Mouse (Mus musculus) myocyte (in vitro differentiated cells): ENCODE measurements around the gene St8sia4.

Experiments
- CEBPB ChIP-seq: IDR thresholded peaks from 2 replicates; pipeline ENCODE4 v1.6.1; 2011; ENCODE audit warnings: mild to moderate bottlenecking, moderate library complexity; ENCODE audit not compliant: poor library complexity, insufficient read depth, severe bottlenecking
- E2F4 ChIP-seq: IDR thresholded peaks from one replicate; pipeline ENCODE4 v1.6.1; 2011; ENCODE audit warnings: mild to moderate bottlenecking, control low read depth, moderate library complexity; ENCODE audit not compliant: insufficient read depth
- MAX ChIP-seq: IDR thresholded peaks from one replicate; pipeline ENCODE4 v1.6.1; 2011; ENCODE audit warnings: low read depth, mild to moderate bottlenecking, control low read depth
- MYOD1 ChIP-seq, 3 experiments: IDR thresholded peaks; one replicate each; pipeline ENCODE4 v1.6.1; 2011; ENCODE audit warnings: control low read depth in 2 of 3, low read depth in 2 of 3, mild to moderate bottlenecking in 2 of 3, moderate library complexity in 1 of 3; ENCODE audit not compliant: insufficient read length in 2 of 3, control insufficient read depth in 1 of 3
- POLR2A ChIP-seq: IDR thresholded peaks from one replicate; pipeline ENCODE4 v1.6.1; 2011; ENCODE audit warnings: low read depth, mild to moderate bottlenecking, control low read depth, moderate library complexity; ENCODE audit not compliant: insufficient read length
- POLR2AphosphoS2 ChIP-seq: IDR thresholded peaks from one replicate; pipeline ENCODE4 v1.6.1; 2011; ENCODE audit warnings: low read depth, control low read depth; ENCODE audit not compliant: insufficient read length
- SRF ChIP-seq: IDR thresholded peaks from one replicate; pipeline ENCODE4 v1.6.1; 2011; ENCODE audit warnings: low read depth; ENCODE audit not compliant: control insufficient read depth, insufficient read length
- TCF12 ChIP-seq: IDR thresholded peaks from one replicate; pipeline ENCODE4 v1.6.1; 2011; ENCODE audit warnings: mild to moderate bottlenecking, control low read depth; ENCODE audit not compliant: poor library complexity, insufficient read depth, severe bottlenecking
- USF1 ChIP-seq: IDR thresholded peaks from one replicate; pipeline ENCODE4 v1.6.1; 2011; ENCODE audit warnings: low read depth, mild to moderate bottlenecking, control low read depth, moderate library complexity

- TF ChIP-seq USF1 (no peak), POLR2A (no peak), E2F4 (no peak), POLR2AphosphoS2 (no peak), TCF12 (no peak), MAX (no peak), CEBPB (no peak), MYOD1 (IDR thresholded peaks at IDR 0.05; ENCODE audit: control insufficient read depth in 1 of 3, insufficient read length in 2 of 3, low read depth in 2 of 3) (no peak), SRF (no peak)
These were observed 84.1 kb downstream of the St8sia4 start for GRCm38 (mm10) chr1:95583310-95583709.
